Mouse (Mus musculus): ENCODE results near the gene Dtx1. TPM values are rescaled to one million over a fixed set of nuclear protein-coding genes. Genes with fewer than 3 reads are reported as not detected.
A peak's percentile ranks its signal among the peaks of the same experiment; 100 is the strongest.

Gene Dtx1
- polyA plus RNA-seq, 1 experiment from 2014 or later, result 27.5 TPM

DNA sequence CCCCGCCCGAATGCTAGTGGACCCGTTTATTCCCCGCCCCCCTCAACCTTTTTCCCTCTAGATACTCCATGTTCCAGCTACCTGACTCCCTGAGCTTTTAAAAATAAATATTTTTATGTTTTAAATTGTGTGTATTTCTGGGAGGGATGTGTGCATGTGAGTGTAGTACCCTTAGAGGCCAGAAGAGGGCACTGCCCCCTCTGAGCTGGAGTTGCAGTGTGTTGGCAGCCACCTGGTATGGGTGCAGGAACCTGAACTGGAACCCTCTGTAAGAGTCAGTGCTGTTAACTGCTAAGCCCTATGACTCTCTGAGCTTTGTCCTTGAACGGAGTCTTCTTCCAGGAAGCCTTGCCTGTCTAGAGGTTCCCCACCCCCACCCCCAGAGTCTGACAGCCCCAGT lies 79.8 kb downstream of the Dtx1 start:
- Histone ChIP-seq H3K27me3 (replicated peaks; ENCODE audit: control insufficient read depth, insufficient read depth, low read length) (no peaks in the 10 kb centered on the region; the same call in 1 of the 2 replicates), H3K4me2 (ENCODE audit: low read length) (no peak overlapping the region), H3K27ac (ENCODE audit: low read depth, low read length) (no peak overlapping the region), H3K9me3 (replicated peaks; ENCODE audit: control insufficient read depth, low read length) (no peaks in the 10 kb centered on the region; the same call in 1 of the 2 replicates), H3K36me3 (ENCODE audit: control insufficient read depth, insufficient read depth, low read length) (peaks cover 15% of the 10 kb centered on the region), H3K4me3 (ENCODE audit: low read depth, low read length) (no peak overlapping the region), H3K9ac (ENCODE audit: low read length) (no peak overlapping the region), H3K4me1 (ENCODE audit: control insufficient read depth, insufficient read depth, low read length) (no peaks in the 10 kb centered on the region)
- ATAC-seq (no peak), DNase-seq (ENCODE audit: low spot score) (no peak)
- 89% methylated on average over 5 of the region's 5 CpGs for WGBS

DNA sequence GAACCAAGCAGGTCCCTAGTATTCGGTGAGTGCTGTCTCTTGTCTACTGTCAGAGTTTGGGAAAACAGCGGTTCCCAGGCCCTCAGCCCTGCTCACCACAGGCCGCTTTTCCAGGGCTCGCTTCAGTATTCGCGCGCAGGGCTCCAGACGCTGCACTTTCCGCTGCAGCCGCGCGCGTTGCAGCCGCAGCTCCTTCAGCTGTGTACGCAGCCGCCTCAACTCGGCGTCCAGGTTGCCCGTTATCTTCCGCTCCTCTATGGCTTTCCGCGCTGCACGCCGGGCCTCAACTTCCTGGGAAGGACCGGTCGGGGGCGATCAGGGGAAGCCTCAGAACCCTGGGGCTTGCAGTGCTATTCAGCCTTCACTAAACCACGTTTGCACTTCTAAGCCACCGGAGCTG lies 80.6 kb downstream of the Dtx1 start:
- no peak overlapping the region; the same call in 1 of the 2 replicates for H3K9ac ChIP-seq (ENCODE audit: low read length)
- ATAC-seq (no peak), DNase-seq (ENCODE audit: low spot score) (no peak)
- WGBS, result 10% methylated on average over 29 of the region's 29 CpGs
- no peaks in the 10 kb centered on the region; the same call in 1 of the 2 replicates for H3K9me3 ChIP-seq (replicated peaks; ENCODE audit: control insufficient read depth, low read length)
- H3K27ac ChIP-seq (ENCODE audit: low read depth, low read length), result no peak overlapping the region
- H3K4me2 ChIP-seq (ENCODE audit: low read length), result peak overlapping the region; percentile 33; the same call in 1 of the 2 replicates
- H3K4me1 ChIP-seq (ENCODE audit: control insufficient read depth, insufficient read depth, low read length), result no peaks in the 10 kb centered on the region
- no peak overlapping the region for H3K4me3 ChIP-seq (ENCODE audit: low read depth, low read length)
- H3K36me3 ChIP-seq (ENCODE audit: control insufficient read depth, insufficient read depth, low read length), result peaks cover 22% of the 10 kb centered on the region
- H3K27me3 ChIP-seq (replicated peaks; ENCODE audit: control insufficient read depth, insufficient read depth, low read length), result no peaks in the 10 kb centered on the region; the same call in 1 of the 2 replicates

Other genes with a start within 250 kb of the Dtx1 start
- 2.2 and 3.2 TPM in 2 replicates for gene Sdsl, start 239.1 kb downstream of the Dtx1 start, polyA plus RNA-seq (2014; fragmentation: Nextera tagmentation; extraction: Ambion mirVana)
- gene Sds, start 235.4 kb downstream of the Dtx1 start, polyA plus RNA-seq (2014; fragmentation: Nextera tagmentation; extraction: Ambion mirVana), result not detected in 2 replicates
- gene Plbd2, start 208.3 kb downstream of the Dtx1 start, polyA plus RNA-seq (2014; fragmentation: Nextera tagmentation; extraction: Ambion mirVana), result 14.8 and 16.2 TPM in 2 replicates
- 0.67 and 1.5 TPM in 2 replicates for gene Slc8b1, start 200.8 kb downstream of the Dtx1 start, polyA plus RNA-seq (2014; fragmentation: Nextera tagmentation; extraction: Ambion mirVana)
- gene Tpcn1, start 123.3 kb downstream of the Dtx1 start, polyA plus RNA-seq (2014; fragmentation: Nextera tagmentation; extraction: Ambion mirVana), result 10.5 and 13.3 TPM in 2 replicates
- 2.0 and 2.4 TPM in 2 replicates for gene Iqcd, start 122.9 kb downstream of the Dtx1 start, polyA plus RNA-seq (2014; fragmentation: Nextera tagmentation; extraction: Ambion mirVana)
- gene Rita1, start 99.3 kb downstream of the Dtx1 start, polyA plus RNA-seq (2014; fragmentation: Nextera tagmentation; extraction: Ambion mirVana), result 15.9 and 18.3 TPM in 2 replicates
- 26.9 and 33.1 TPM in 2 replicates for gene Ddx54, start 99.2 kb downstream of the Dtx1 start, polyA plus RNA-seq (2014; fragmentation: Nextera tagmentation; extraction: Ambion mirVana)
- gene Cfap73, start 77.7 kb downstream of the Dtx1 start, polyA plus RNA-seq (2014; fragmentation: Nextera tagmentation; extraction: Ambion mirVana), result 0.19 and 0.57 TPM in 2 replicates
- gene Rasal1, start 63.1 kb downstream of the Dtx1 start, polyA plus RNA-seq (2014; fragmentation: Nextera tagmentation; extraction: Ambion mirVana), result 1.5 and 3.2 TPM in 2 replicates
- 0.11 and 0.42 TPM in 2 replicates for gene Oas2, start 37.9 kb upstream of the Dtx1 start, polyA plus RNA-seq (2014; fragmentation: Nextera tagmentation; extraction: Ambion mirVana)
- gene Oas3, start 65.7 kb upstream of the Dtx1 start, polyA plus RNA-seq (2014; fragmentation: Nextera tagmentation; extraction: Ambion mirVana), result 0.19 and 0.27 TPM in 2 replicates
- 0.13 TPM in 1 of 2 replicates, not detected in the other for gene Oas1e, start 83.6 kb upstream of the Dtx1 start, polyA plus RNA-seq (2014; fragmentation: Nextera tagmentation; extraction: Ambion mirVana)
- gene Oas1c, start 100.6 kb upstream of the Dtx1 start, polyA plus RNA-seq (2014; fragmentation: Nextera tagmentation; extraction: Ambion mirVana), result 0.38 and 0.45 TPM in 2 replicates
- gene Oas1f, start 135.4 kb upstream of the Dtx1 start, polyA plus RNA-seq (2014; fragmentation: Nextera tagmentation; extraction: Ambion mirVana), result not detected in 2 replicates
- gene Oas1h, start 149.5 kb upstream of the Dtx1 start, polyA plus RNA-seq (2014; fragmentation: Nextera tagmentation; extraction: Ambion mirVana), result not detected in 2 replicates
- not detected in 2 replicates for gene Oas1g, start 175.7 kb upstream of the Dtx1 start, polyA plus RNA-seq (2014; fragmentation: Nextera tagmentation; extraction: Ambion mirVana)
- 0.41 and 0.80 TPM in 2 replicates for gene Oas1a, start 195.6 kb upstream of the Dtx1 start, polyA plus RNA-seq (2014; fragmentation: Nextera tagmentation; extraction: Ambion mirVana)
- 0.11 and 0.14 TPM in 2 replicates for gene Oas1d, start 202.6 kb upstream of the Dtx1 start, polyA plus RNA-seq (2014; fragmentation: Nextera tagmentation; extraction: Ambion mirVana)